Mouse (Mus musculus): ENCODE measurements at regions not wholly inside any gene's neighbourhood (a gene's known extent, or its start where the extent isn't known, plus 50 kb on each side); places are given as distances from the start of the nearest gene placed in this dataset.

- TF ChIP-seq POLR2A (IDR thresholded peaks at IDR 0.05; ENCODE audit: low read depth, low read length) (no peak), CTCF (IDR thresholded peaks at IDR 0.05; ENCODE audit: extremely low read depth, insufficient read length, insufficient replicate concordance, low read depth, low read length) (no peak)
These were observed 109.2 kb downstream of the Tmem17 start for GRCm38 (mm10) chr11:22620912-22621705.
